Mouse (Mus musculus): ENCODE measurements around the gene Slc8b1.

The Slc8b1 gene

GRCm38 (mm10) chr5:120568336-120568768 is 57.4 kb downstream of the Slc8b1 start:
- no peak for DNase-seq (ENCODE audit: low read depth)

DNA sequence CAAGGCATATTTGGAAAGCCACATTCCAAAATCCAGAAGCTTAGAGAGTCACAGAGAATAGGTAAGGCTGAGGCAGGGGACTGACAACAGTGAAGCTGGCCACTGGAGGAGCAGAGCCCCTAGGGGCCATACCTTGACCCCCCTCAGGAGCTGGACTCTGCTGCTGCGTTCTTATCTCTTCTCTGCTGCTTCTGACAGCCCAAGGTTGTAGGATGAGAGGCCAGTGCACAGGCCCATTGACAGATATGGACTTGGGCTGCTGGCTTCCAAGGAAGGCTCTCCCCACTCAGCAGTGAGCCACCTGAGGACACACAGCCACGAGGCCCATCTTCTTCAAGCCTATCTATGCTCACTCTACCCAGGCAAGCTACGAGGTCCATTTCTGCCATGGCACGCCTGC is 58.0 kb downstream of the Slc8b1 start:
- no peak for DNase-seq (ENCODE audit: low read depth)

DNA sequence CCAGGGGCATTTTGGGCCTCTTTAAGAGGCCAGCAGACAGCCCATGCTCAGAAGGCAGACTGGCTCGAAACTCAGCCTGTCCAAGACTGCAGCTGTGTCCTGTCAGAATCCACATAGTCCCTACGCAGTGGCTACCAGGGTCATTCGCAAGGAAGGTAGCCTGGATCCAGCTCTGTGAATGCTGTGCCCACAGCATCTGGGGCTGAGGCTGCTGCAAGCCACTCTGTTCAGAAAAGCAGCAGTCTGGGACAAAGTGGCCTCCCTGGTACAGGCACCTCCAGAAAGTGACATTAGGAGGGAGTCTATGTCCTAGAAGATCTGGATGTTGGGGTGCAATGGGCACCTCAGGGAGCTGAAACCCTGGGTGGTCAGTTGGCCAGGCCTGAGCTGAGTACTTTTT is 58.8 kb downstream of the Slc8b1 start:
- DNase-seq (ENCODE audit: low read depth), result no peak

DNA sequence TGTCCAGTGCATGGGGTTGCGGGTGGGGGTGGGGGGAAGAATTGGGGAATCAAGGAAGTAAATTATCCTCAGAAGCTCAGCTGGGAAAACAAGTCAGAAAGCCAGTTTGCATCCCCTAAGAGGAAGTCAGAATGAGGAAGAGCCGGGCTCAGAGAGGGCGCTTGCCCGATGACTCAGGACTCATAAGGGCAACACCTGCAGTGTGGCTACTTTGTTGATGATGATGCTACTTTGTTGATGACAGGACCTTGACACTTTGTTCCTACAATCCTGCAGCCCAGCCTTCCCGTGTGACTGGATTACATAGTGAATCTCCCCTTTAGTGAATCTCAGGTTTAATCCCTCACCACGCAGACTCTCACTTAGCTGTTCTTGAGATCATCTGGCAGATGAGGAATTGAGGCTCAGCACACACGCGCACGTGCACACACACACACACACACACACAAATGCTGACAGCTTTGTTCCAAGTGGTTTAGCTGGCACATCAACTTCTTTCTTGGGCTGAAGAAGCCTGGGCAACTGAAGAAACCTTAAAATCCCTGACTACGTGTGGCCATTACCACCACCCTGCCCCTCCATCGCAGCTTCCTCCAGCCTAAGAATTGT is 59.4 kb downstream of the Slc8b1 start:
- no peak for DNase-seq (ENCODE audit: low read depth)

GRCm38 (mm10) chr5:120571056-120571740 is 60.2 kb downstream of the Slc8b1 start:
- no peak for DNase-seq (ENCODE audit: low read depth)

DNA sequence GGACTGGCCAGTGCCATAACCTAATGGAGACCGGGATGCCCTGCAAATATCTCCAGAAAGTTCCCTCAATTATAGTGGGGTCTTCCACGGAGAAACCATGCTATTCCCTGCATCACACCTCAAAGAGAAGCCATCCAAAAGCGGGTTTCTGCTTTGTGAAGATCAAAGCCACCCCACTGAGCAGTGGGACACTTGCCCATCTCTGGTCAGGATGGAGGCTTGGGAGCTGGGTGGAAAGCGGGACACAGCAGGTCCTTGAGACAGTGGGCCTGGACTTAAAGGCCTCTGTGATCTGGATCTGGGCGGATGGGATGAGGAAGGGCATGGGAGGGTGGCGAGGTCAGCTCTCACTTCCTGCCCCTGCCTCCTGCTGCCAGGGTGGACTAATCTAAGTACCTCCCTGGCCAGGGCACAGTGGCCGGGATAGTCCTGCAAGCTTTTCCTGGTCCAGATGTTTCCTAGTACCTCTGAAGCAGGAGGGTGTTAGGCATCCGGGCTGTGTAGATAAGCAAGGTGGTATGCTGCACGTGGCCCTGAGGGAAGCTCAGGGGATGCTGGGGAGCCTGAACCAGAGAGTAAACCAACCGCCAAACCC is 63.6 kb downstream of the Slc8b1 start:
- DNase-seq (ENCODE audit: low read depth), result no peak

DNA sequence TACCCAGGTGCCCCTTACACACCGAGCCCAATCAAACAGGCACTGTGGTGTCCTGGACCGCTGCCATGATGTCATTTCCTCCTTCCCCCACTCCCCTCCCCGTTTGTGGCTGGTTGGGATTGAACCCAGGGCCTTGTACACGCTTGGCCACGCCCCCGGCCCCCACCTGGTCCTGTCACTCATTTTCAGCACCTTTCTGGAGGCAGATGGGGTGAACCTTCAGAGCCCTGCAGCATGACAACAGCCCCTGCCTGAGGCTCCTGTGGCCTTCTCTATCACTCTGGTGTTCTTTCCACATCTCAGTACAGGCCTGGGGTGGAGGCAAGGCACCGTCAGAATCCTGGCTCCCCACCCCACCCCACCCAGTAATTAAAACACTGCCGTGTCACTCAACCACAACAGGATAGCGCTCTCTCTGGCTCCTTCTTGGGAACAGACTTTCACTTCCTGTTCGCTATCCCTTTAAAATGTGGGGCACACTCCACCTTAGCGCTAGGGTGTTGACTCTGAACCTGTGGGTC is 65.9 kb downstream of the Slc8b1 start:
- no peak for DNase-seq (ENCODE audit: low read depth)

DNA sequence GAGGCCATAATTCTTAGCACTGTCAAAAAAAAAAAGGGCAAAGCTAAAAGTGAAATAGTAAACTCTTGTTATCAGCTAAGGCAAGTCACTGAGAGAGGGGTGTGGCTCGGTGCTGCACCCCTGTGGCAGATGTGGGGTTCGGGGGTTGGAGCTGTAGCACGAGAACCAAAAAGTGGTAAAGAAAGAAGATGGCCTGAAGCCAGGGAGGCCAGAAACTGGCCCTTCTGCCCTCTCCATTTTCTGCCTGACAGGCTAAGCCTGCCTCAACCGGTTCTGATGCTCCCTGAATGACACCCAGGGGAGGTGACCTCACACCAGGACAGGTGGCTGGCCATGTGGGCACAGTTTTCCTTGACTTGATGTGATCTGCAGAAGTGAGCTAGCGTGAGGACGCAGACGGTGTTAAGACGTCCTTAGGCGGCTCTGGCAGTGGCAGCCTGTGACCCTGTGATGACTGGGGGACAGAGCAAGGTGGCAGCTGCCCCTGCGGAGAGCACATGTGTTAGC is 67.0 kb downstream of the Slc8b1 start:
- DNase-seq (ENCODE audit: low read depth), result no peak

DNA sequence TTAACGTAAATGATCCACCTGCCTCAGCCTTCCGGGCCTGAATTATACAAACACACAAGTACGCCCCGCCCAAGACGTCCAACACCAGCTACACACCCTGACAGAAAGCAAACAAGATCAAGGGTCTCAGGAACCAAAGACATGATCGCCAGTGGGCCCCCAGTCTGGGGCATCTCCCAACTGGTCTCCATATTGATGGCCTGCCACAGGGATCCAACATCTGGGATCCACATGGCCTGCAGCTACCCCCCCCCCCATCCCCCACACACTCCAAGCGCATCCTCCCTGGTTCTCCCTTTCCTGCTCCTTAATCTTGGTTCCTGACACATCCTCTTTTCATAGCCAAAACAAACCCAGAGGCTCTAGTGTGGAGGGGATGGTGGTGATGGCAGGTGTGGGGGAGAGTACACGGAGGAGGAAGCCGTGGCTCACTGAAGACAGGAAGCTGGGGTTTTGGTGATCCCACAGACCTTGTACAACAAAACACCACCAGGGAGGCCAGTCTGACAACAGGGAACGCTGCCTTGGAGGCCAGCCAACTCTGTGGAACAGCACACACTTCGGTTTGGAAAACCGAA is 67.6 kb downstream of the Slc8b1 start:
- DNase-seq (ENCODE audit: low read depth), result no peak

DNA sequence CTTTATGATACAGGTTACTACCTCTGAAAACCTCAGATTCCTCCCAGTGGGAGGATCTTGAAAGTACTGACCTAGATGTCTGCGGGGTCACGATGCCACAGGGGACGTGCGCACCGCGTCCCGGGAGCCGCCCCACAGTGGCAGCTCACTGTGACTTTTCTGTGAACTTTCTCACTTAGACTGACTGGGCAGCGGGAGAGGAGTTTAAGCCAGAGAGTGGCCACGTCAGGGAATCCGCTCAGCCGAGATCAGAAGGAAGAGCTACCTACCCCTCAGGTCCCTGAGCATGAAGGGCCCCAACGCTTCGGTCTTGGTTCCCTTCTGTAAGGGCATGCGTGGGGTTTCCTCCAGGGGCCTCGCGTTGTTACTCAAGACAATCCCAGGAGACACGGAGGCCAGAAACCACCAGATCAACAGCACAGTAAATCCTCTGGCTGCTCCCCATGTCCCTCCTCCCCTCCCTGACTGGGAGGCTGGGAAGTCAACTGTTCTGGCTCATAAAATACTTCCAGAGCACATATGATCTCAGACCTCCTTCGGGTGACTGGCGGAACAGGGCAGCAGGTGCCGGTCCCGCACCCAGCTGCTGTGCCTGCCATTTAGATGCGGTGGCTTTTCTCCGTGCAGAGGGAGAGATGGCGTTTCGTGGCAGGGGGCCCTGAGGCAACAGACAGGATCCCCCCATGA is 68.4 kb downstream of the Slc8b1 start:
- DNase-seq (ENCODE audit: low read depth), result no peak

- DNase-seq (ENCODE audit: low read depth), result no peak
Observed at GRCm38 (mm10) chr5:120579898-120580626, 69.1 kb downstream of the Slc8b1 start.

GRCm38 (mm10) chr5:120582002-120582401 is 71.0 kb downstream of the Slc8b1 start:
- no peak for DNase-seq (ENCODE audit: low read depth)

- DNase-seq (ENCODE audit: low read depth), result no peak
Observed at GRCm38 (mm10) chr5:120583511-120583910, 72.5 kb downstream of the Slc8b1 start.
